Mouse (Mus musculus) spleen, postnatal 0 days (tissue): ENCODE results near the gene Tmem186. TPM values are rescaled to one million over a fixed set of nuclear protein-coding genes. Genes with fewer than 3 reads are reported as not detected.

Experiments used
- polyA plus RNA-seq: library from polyadenylated mRNA; unstranded; fragments of >200 nt; fragmentation: Nextera tagmentation; extraction: Ambion mirVana; gene quantifications from 2 replicates; pipeline ENCODE4 v1.2.1, GENCODE M21; 2015

Gene Tmem186
- 12.2 and 13.0 TPM in 2 replicates for polyA plus RNA-seq

DNA sequence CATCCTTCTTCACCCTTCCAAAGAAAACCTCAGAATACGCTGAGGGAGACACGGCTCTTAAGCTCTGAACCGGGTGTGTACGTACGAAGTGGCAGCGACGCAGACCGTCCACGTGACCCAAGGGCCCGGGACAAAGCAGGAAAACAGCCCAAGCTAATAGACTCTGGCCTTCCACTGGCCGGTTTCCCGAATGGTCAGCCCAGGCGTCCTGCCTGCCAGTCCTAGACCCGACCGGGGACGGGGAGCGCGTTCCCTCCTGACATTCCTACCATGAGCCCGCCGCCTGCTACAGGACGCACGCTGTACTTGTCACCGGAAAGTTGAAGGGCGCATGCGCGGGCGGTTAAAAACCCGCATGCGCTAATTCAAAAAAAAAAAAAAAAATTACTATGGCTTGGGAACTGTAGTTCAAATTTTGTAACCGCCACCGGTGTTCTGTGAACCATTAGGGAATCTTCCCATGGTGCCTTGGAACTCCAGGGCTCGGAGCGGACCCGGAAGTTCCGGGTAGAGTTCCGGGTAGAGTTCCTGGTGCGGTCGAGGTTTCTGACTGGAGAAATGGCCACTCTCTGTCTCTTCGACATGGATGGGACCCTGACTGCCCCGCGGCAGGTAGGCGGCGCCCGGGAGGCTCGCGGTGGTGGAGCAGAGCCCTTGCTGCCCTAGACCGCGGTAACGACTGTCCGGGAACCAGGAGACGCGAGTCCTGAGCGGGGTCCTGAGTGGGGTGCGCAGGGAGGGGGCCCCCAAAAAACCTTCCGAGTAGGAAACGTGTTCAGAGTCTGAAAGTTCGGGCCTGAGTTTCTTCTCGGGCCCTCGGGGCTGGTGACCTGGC is at the start of gene Tmem186, which contains the start of gene Pmm2:
Gene Tmem186, minus strand, starts transcription at position 496 of the 835 bp plus-strand sequence.
Gene Pmm2, plus strand, starts transcription at position 458 of the 835 bp plus-strand sequence.

DNA sequence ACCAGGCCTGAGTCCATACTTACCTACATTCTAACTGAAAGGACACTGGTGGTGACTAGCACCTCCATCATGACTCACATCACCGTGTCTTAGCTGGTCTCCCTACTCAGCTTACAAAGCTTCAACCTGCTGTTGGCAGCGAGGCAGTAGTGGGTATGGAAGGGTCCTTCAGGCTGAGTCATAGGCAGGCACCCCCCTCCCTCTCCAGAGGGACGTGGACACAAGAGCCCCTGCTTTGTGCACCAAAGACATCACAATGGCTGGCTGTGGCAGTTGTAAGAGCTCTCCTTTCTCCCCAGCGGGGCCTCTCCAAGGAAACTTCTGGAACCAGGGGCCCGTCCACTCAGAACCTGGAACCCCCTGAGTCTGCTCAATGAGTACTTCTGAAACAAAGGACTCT is 43.0 kb upstream of the Tmem186 start, which contains the start of gene Gm5767:
Gene Gm5767, plus strand, starts transcription at position 301 of the 400 bp plus-strand sequence.

DNA sequence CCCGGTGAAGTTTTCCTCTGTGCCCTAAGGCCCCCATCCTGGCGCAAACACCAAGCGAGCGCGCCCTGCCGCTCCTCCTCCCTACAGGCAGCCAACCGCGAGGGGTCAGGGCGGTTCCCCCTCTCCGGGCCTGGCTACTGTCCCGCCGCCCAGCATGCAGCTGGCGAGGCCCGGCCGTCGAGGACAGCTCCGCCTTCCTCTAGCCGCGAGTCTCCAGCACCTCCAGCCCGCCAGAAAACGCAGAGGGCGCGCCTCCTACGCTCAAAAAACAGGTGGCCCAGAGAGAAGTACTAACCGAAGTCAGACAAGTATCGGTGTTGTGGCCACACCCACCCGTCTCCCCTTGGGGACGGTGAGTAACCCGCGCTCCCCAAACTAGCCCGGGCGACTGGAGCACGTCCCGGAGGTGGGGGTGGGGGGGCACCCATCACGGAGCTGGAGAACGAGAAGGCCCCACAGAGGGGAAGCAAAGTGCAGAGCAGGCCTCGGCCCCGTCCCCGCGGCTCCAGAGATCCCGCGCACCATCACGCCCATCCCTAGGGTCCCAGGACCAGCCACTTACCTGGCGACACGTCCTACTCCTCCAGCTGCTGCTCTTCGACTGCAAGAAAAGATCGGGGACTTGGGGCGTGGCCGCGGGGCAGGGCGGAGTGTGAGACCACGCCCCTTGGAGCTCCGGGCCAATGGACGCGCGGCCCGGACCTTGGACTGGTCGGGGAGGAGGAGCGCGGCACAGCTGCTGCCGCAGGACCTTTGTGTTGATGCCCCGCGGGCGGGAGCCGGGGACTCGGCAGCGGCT is 34.2 kb upstream of the Tmem186 start, which contains the start of gene Carhsp1:
Gene Carhsp1, minus strand, starts transcription at position 605 of the 799 bp plus-strand sequence.

Other genes starting within 250 kb of the Tmem186 start
- 0.08 TPM in 1 of 2 replicates, not detected in the other for gene Tmem114, start 212.6 kb downstream of the Tmem186 start, polyA plus RNA-seq
- gene Mettl22, start 166.9 kb downstream of the Tmem186 start, polyA plus RNA-seq: 9.7 and 11.9 TPM in 2 replicates
- gene Abat, start 124.3 kb downstream of the Tmem186 start, polyA plus RNA-seq: 3.3 and 5.4 TPM in 2 replicates
- gene Pmm2, start within 50 bp of the Tmem186 start, polyA plus RNA-seq: 42.8 and 45.5 TPM in 2 replicates
- 106 and 118 TPM in 2 replicates for gene Carhsp1, start 34.4 kb upstream of the Tmem186 start, polyA plus RNA-seq
- not detected in 2 replicates for gene Gm5767, start 43.1 kb upstream of the Tmem186 start, polyA plus RNA-seq
- gene Usp7, start 154.6 kb upstream of the Tmem186 start, polyA plus RNA-seq: 45.7 and 47.2 TPM in 2 replicates
- 14.2 and 15.3 TPM in 2 replicates for gene 1810013L24Rik, start 192.4 kb upstream of the Tmem186 start, polyA plus RNA-seq